Mouse (Mus musculus): ENCODE measurements around the gene Kmt5c. TPM values are rescaled to one million over a fixed set of nuclear protein-coding genes. Genes with fewer than 3 reads are reported as not detected.

Gene Kmt5c
- polyA plus RNA-seq, 1 experiment from 2014 or later, result 58.2 TPM

DNA sequence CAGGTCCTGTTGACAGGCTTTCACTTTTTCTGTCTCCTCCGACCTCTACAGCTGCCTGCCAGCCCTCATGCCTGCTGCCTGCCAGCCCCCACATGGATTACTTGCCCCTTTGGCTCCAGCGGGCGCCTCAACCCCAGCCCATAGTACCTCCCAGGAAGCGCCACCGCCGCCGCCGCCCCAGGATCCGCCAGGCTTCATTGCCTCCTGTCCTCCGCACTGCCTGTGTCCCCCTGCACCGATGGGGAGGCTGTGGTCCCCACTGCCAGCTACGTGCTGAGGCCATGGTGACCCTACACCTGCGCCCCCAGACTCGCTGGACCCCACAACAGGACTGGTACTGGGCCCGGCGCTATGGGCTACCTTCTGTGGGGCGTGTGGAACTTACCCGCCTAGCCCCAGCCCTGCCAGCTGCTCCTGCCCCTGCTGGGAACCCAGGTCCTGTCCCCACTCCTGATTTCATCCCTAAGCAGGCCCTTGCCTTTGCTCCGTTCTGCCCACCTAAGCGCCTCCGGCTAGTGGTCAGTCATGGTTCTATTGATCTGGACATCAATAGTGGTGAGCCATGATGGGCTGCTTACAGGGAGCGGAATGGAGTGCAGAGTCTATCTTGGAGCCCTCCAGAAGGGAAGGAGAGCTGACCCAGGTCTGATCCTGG lies 6.5 kb downstream of the Kmt5c start:
- H3K27me3 ChIP-seq, result no peaks in the 10 kb centered on the region
- no peak for ATAC-seq (ENCODE audit: insufficient number of reproducible peaks, low FRiP score, low TSS enrichment, low read depth)
- no peak overlapping the region for H3K9ac ChIP-seq
- H3K27ac ChIP-seq (replicated peaks), result no peak overlapping the region
- no peak overlapping the region for H3K4me2 ChIP-seq (replicated peaks)
- 83% methylated on average over 22 of the region's 22 CpGs for WGBS
- H3K36me3 ChIP-seq, result peaks cover 40% of the 10 kb centered on the region
- H3K9me3 ChIP-seq (replicated peaks), result no peaks in the 10 kb centered on the region
- peaks cover 16% of the 10 kb centered on the region for H3K4me1 ChIP-seq
- no peak overlapping the region for H3K4me3 ChIP-seq (replicated peaks)

DNA sequence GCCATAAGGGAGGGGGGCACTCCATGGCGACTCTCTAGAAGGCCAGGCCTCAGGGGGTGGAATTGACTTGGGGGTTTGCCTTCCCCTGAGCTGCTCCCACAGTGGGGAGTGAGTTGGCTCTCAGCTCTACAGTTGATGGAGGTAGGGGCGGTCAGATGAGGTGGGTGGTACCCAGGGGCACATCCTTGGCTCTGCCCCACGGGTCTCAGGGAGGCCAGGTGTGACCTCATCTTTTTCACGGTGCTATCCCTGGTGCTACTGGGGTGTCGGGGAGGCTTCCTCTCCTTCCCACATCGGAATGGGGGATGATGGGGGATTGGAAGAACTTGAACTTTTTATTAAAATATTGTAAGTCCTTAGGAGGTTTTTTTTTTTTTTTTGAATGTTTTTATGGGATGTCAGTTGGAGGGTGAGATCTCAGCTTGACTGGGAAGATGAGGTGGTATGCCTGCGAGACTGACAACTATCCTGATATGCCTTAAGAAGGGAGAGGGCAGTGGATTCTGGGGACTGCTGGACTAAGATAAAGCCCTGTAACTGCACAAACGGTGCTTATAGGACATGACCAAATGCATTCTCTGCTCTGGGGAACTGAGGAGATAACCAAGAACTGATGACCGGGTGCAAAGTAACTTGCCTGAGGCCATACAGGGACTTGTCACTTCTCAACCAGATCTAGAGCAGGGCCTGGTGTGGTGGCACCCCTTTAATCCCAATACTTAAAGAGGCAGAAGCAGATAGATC lies 7.4 kb downstream of the Kmt5c start:
- no peak for ATAC-seq (ENCODE audit: insufficient number of reproducible peaks, low FRiP score, low TSS enrichment, low read depth)
- Histone ChIP-seq H3K9ac (no peak overlapping the region), H3K27ac (replicated peaks) (no peak overlapping the region), H3K4me3 (replicated peaks) (no peak overlapping the region), H3K27me3 (no peaks in the 10 kb centered on the region), H3K36me3 (peaks cover 40% of the 10 kb centered on the region), H3K4me1 (peaks cover 16% of the 10 kb centered on the region), H3K4me2 (replicated peaks) (no peak overlapping the region), H3K9me3 (replicated peaks) (no peaks in the 10 kb centered on the region)
- 72% methylated on average over 9 of the region's 9 CpGs for WGBS

DNA sequence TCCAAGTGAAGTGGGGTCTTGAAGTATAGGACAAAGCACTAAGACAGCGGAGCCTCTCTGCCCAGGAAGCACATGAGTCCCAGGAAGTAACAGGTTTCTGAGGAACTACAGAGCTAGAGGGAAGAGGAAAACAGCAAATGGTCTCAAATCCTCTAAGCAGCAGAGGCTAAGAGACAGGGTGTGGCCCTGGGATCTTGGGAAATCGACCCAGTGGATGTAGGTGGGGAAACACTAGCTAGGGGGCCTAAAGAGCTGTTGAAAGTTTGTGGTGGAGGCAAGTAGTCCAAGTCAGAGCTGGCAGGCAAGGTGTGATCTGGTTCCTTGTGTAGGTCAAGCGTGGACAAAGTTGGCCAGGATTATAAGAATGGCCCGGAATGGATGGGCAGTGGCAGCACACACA lies 8.4 kb downstream of the Kmt5c start:
- 75% methylated on average over 4 of the region's 4 CpGs for WGBS

DNA sequence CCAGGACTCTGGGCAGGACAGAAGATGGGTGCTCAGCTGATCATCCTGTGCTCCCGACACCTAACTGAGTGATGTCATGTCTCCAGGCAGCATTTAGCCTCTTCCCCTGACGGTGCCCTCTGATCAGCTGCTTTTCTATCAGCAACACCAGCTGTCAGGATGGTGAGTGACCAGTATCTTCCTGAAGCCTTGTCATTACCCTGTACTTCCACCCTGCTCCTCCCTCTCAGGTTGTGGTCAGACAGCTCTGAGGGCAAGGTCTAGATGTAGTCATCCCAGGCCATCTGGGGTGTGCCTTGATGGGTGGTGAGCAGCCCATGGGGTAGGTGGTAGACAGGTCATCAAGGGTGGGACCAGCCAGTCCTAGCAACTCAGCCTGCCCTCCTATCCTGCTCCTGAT lies 9.3 kb downstream of the Kmt5c start:
- Histone ChIP-seq H3K9me3 (replicated peaks) (no peaks in the 10 kb centered on the region), H3K4me3 (replicated peaks) (no peak overlapping the region), H3K4me1 (peaks cover 19% of the 10 kb centered on the region), H3K9ac (no peak overlapping the region), H3K36me3 (peaks cover 25% of the 10 kb centered on the region), H3K4me2 (replicated peaks) (no peak overlapping the region), H3K27ac (replicated peaks) (no peak overlapping the region), H3K27me3 (no peaks in the 10 kb centered on the region)
- ATAC-seq (ENCODE audit: insufficient number of reproducible peaks, low FRiP score, low TSS enrichment, low read depth), result no peak
- WGBS, result 75% methylated on average over 2 of the region's 2 CpGs

More for the DNA sequence above, 8.4 kb downstream of the Kmt5c start:
- Histone ChIP-seq H3K9me3 (replicated peaks) (no peaks in the 10 kb centered on the region), H3K36me3 (peaks cover 32% of the 10 kb centered on the region), H3K27me3 (no peaks in the 10 kb centered on the region), H3K4me1 (peaks cover 19% of the 10 kb centered on the region), H3K27ac (replicated peaks) (no peak overlapping the region), H3K4me2 (replicated peaks) (no peak overlapping the region), H3K4me3 (replicated peaks) (no peak overlapping the region), H3K9ac (no peak overlapping the region)
- ATAC-seq (ENCODE audit: insufficient number of reproducible peaks, low FRiP score, low TSS enrichment, low read depth), result no peak

DNA sequence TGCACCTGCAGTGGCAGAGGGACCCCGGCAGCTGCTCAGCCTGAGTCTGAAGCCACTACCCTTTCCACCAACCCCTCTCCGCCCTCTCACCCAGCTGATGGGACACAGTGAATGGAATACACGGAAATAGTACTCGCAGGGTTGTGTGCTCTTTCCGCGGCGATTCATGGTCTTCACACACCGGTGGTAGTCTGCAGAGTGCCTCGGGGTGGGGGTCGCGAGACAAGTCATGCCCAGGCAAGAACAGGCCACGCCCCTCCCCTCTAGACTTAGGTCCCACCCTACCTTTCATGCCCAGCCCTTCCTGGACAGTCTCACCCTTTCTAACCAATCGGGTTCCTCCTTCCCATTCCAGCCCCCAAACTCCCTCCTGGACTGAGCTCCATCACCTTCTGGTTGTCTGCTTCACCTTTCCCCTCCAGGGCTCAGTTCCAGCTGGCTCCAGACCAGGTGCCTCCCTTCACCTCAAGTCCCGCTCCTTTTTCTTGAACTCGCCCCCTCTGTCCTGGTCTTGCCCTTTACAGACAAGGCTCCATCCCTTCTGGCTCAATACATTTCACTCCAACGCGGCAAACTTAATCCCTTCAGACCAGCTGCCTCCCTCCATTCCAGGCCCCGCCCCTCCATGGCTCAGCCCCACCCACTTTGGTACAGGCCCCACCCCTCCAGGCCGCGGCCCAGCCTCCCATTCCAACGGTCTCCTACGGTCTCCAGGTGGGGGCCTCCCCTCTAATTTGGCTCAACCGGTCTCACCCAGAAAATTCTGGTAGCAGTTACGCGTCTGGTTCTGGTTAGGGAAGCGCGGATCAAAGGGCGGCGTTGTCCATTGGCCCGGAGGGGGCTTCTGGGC lies 12.3 kb downstream of the Kmt5c start:
- Histone ChIP-seq H3K4me3 (replicated peaks) (peak overlapping the region; percentile 49), H3K4me1 (peaks cover 19% of the 10 kb centered on the region), H3K9ac (0 out of 2 replicates have a peak overlapping the region, but pooled peaks have one; percentile 12), H3K36me3 (0 out of 2 replicates have a peak, but pooled peaks cover 3% of the 10 kb centered on the region), H3K27me3 (no peaks in the 10 kb centered on the region), H3K27ac (replicated peaks) (peak overlapping the region; percentile 81), H3K4me2 (replicated peaks) (peak overlapping the region; percentile 69), H3K9me3 (replicated peaks) (no peaks in the 10 kb centered on the region)
- 1% methylated on average over 29 of the region's 30 CpGs for WGBS
- ATAC-seq (ENCODE audit: insufficient number of reproducible peaks, low FRiP score, low TSS enrichment, low read depth), result peak; percentile 77

DNA sequence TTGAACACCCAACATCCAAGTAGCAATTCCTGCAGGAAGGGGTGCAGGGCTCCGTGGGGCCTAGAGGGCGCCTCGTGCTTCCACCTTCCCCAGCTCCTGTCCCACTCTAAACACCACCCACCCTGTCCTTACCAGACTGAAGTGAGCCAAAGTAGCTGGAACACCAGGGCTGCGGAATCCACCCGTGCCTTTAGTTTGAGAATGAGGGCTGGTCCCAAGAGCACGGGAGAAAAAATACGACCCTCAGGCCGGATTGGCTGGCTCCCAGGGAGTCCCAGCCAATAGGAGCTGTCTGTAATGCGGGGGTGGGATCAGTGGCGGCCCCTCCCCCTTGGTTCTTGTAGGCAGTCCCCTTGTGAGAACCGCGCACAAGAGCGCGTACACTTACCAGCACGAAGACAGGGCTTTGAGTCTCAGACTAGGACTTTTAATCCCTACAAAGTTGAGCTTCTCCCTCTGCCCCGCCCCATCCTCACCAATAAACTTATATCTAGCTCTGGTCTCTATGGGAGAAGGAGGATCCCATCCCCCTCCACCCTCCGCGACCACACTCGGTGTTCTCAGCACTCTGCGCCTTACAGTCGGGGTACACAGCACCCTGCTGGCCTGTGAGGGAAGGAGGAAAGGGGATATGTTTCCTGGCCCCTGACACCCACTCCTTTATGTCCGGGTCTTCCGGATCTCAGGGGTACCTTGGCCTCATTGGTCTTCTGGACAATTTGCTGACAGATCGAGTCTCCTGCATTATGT lies 13.1 kb downstream of the Kmt5c start, which contains the start of gene Cox6b2:
TSS of gene Cox6b2 (minus strand) at position 274 of the 750 bp plus-strand sequence.
- H3K27ac ChIP-seq (replicated peaks), result peak within 1 kb of the TSS; percentile 81
- peak within 1 kb of the TSS; percentile 12; the same call in 1 of the 2 replicates for H3K9ac ChIP-seq
- peak within 1 kb of the TSS; percentile 49 for H3K4me3 ChIP-seq (replicated peaks)
- no peaks in the 10 kb centered on the region for H3K27me3 ChIP-seq
- no peaks in the 10 kb centered on the region for H3K9me3 ChIP-seq (replicated peaks)
- 0 out of 2 replicates have a peak, but pooled peaks cover 3% of the 10 kb centered on the region for H3K36me3 ChIP-seq
- peak; percentile 91 for ATAC-seq (ENCODE audit: insufficient number of reproducible peaks, low FRiP score, low TSS enrichment, low read depth)
- peak within 1 kb of the TSS; percentile 69 for H3K4me2 ChIP-seq (replicated peaks)
- peaks cover 19% of the 10 kb centered on the region for H3K4me1 ChIP-seq
- WGBS, result 5% methylated on average over 24 of the region's 24 CpGs

DNA sequence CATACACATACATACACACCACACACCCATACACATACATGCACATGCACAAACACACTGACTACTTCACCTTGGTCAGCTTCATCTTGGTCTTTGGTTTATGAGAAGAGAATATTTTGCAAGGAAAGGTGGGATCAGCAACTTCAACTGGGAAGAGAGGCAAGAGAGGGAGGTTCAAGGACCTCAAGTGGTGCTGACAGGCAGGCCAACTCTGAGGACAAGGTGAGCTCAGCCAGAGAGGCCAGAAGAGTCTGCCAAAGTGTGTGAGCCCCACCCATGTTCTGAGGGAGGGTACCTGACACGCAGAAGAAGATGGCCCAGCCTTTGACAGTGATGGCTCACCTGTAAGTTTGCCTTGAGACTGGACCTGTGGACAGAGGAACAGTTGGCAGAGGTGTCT lies 19.8 kb downstream of the Kmt5c start:
- Histone ChIP-seq H3K27me3 (no peaks in the 10 kb centered on the region), H3K36me3 (no peaks in the 10 kb centered on the region), H3K4me1 (no peaks in the 10 kb centered on the region), H3K9me3 (replicated peaks) (no peaks in the 10 kb centered on the region), H3K4me3 (replicated peaks) (no peak overlapping the region), H3K4me2 (replicated peaks) (no peak overlapping the region), H3K9ac (no peak overlapping the region), H3K27ac (replicated peaks) (no peak overlapping the region)
- ATAC-seq (ENCODE audit: insufficient number of reproducible peaks, low FRiP score, low TSS enrichment, low read depth), result no peak
- 43% methylated on average over 1 of the region's 1 CpGs for WGBS

DNA sequence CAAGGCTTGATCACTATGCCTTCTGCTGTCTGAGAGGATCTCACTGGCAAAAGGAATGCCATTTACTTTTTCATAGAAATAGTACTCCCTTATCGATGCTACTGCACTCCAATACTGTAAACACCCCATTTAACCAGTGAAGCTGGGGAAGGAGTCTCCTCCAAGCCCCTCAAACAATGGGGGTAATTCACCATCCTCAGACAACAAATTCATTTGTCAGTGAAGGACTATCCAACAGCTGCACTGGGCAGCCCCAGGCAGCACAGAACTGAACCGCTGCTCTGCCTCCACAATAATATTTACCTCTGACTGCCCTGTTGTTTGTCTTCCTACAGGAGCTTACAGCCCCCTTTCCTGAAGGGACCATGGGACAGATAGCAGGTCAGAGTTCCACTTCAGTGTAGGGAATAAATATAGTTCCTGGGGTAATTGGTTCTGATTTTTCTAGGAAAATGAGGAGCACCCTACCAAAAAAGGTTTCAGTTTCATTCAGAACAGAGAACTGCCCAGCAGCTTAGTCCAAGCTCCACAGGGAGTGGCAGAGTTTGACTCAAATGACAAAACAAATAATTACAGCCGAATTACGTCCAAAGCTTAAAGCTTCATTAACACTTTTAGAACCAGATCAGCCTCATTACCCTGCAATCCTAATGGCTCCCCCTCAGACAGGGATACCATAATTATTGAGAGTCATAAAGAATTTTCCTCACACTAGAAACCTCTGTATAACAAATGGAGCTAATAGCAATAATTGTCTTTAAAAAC lies 25.2 kb downstream of the Kmt5c start:
- no peak overlapping the region for H3K9ac ChIP-seq
- no peaks in the 10 kb centered on the region for H3K9me3 ChIP-seq (replicated peaks)
- ATAC-seq (ENCODE audit: insufficient number of reproducible peaks, low FRiP score, low TSS enrichment, low read depth), result no peak
- peaks cover 7% of the 10 kb centered on the region; the same call in 1 of the 2 replicates for H3K4me1 ChIP-seq
- 6% methylated on average over 4 of the region's 4 CpGs for WGBS
- no peaks in the 10 kb centered on the region for H3K27me3 ChIP-seq
- no peaks in the 10 kb centered on the region for H3K36me3 ChIP-seq
- no peak overlapping the region for H3K27ac ChIP-seq (replicated peaks)
- H3K4me2 ChIP-seq (replicated peaks), result no peak overlapping the region
- no peak overlapping the region for H3K4me3 ChIP-seq (replicated peaks)

DNA sequence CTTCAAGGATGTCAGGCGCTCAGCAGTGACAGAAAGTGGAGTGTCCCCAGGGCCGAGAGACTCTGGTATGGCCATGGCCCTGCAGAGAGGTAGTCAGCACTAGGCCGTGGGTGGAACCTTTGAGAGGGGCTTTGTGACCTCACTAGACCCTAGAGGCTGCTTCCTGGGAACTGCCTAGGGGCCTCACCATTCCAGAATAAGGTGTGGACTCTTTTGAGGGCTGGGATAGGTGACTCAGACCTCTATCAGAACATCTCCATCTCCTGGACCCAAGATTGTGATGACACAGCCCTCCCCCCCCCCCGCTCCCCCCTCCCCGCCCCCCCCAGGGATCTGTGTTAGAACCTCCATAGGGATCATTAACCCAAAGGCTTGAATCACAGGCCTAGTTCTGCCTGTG lies 31.3 kb downstream of the Kmt5c start, which contains the start of gene Fam71e2:
TSS of gene Fam71e2 (minus strand) at position 101 of the 400 bp plus-strand sequence.
- H3K9ac ChIP-seq, result no peak within 1 kb of the TSS
- ATAC-seq (ENCODE audit: insufficient number of reproducible peaks, low FRiP score, low TSS enrichment, low read depth), result no peak
- WGBS, result 75% methylated on average over 4 of the region's 5 CpGs
- no peak within 1 kb of the TSS for H3K4me2 ChIP-seq (replicated peaks)
- no peaks in the 10 kb centered on the region for H3K36me3 ChIP-seq
- H3K27me3 ChIP-seq, result peaks cover 17% of the 10 kb centered on the region
- no peaks in the 10 kb centered on the region for H3K9me3 ChIP-seq (replicated peaks)
- H3K4me1 ChIP-seq, result no peaks in the 10 kb centered on the region
- no peak within 1 kb of the TSS for H3K27ac ChIP-seq (replicated peaks)
- no peak within 1 kb of the TSS for H3K4me3 ChIP-seq (replicated peaks)

DNA sequence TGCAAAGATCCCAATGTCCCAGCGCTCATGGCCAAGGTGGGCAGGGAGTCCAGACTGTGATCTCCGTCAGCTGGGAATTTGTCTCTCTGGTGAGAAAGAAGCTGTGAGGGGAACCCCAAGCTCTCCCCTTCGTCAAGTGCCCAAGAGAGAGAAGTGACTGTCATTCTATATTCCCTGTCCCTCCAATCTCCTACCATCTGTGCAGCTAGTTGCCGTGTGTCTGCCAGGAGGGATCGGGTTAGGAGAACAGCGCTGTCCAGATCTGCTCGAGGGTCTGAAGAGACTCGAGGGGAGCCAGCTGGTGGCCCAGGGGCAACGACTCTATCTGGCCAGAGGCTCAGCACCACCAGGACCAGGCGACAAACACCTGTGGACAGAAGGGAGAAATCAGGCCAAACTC lies 36.2 kb downstream of the Kmt5c start:
- peaks cover 15% of the 10 kb centered on the region; the same call in 1 of the 2 replicates for H3K4me1 ChIP-seq
- H3K36me3 ChIP-seq, result no peaks in the 10 kb centered on the region
- no peaks in the 10 kb centered on the region for H3K9me3 ChIP-seq (replicated peaks)
- no peak overlapping the region for H3K9ac ChIP-seq
- H3K4me3 ChIP-seq (replicated peaks), result no peak overlapping the region
- no peak overlapping the region for H3K27ac ChIP-seq (replicated peaks)
- no peak overlapping the region for H3K4me2 ChIP-seq (replicated peaks)
- H3K27me3 ChIP-seq, result peaks cover 52% of the 10 kb centered on the region
- WGBS, result 51% methylated on average over 10 of the region's 10 CpGs
- ATAC-seq (ENCODE audit: insufficient number of reproducible peaks, low FRiP score, low TSS enrichment, low read depth), result no peak
